Mouse (Mus musculus): ENCODE results near the gene Pgpep1l. TPM values are rescaled to one million over a fixed set of nuclear protein-coding genes. Genes with fewer than 3 reads are reported as not detected.

Gene Pgpep1l
- polyA plus RNA-seq, 2 experiments = 0.19 to 0.80 TPM

DNA sequence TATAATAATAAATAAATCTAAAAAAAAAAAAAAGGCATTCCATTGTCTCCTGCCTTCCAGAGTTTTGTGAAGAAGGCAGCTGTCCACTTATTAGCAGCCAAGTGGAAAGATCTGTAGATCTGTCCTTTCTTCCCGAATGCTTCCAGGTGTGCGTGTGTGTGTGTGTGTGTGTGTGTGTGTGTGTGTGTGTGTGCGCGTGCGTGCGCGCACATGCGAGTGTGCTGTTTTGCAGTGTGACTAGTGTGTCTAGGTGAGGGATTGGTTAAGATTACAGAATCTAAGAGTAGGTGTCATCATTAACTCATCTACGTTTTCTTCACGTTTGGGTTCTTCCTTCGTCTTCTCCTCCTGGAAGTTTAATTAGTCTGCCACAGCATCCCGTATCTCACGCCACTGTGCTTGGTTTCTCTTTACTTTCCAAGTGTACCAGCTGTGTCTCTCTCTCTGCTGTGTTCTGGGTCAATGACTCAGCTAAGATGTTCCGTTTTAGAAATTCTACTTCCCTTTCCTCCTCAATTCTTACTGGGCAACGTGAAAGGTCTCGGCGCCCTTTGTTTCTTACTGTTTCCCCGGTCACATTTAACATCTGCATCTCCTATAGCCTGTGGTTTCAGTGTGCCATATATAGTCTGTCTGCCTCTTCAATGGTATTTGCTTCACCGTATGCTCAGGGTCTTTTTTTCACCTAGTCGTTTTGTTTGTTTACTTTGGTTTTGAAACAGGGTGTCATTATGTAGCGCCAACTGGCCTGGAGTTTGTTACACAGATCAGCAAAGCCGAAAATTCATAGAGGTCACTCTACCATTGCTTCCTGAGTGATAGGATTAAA, 18.5 kb upstream of the Pgpep1l start:
- no peak for ATAC-seq (ENCODE audit: low FRiP score, low read depth)
- no peak overlapping the region for H3K4me3 ChIP-seq (replicated peaks; ENCODE audit: low read length)
- no peak overlapping the region for H3K4me2 ChIP-seq (replicated peaks; ENCODE audit: low read depth, low read length, severe bottlenecking)
- no peak for DNase-seq (ENCODE audit: low spot score)
- H3K27ac ChIP-seq (replicated peaks; ENCODE audit: low read depth, low read length) = no peak overlapping the region
- H3K9ac ChIP-seq (ENCODE audit: low read depth, low read length, severe bottlenecking) = no peak overlapping the region
- no peaks in the 10 kb centered on the region for H3K9me3 ChIP-seq (ENCODE audit: control insufficient read depth, low read length)
- no peak for TF ChIP-seq POLR2A (IDR thresholded peaks at IDR 0.05; ENCODE audit: borderline replicate concordance, extremely low read depth, insufficient read depth, insufficient read length)
- peaks cover 21% of the 10 kb centered on the region for H3K4me1 ChIP-seq (ENCODE audit: control insufficient read depth, insufficient read depth, low read length)
- WGBS = 82% methylated on average over 21 of the region's 22 CpGs
- H3K27me3 ChIP-seq (ENCODE audit: control insufficient read depth, insufficient read depth, low read length) = no peaks in the 10 kb centered on the region
- no peaks in the 10 kb centered on the region for H3K36me3 ChIP-seq (ENCODE audit: control insufficient read depth, insufficient read depth, low read length)

DNA sequence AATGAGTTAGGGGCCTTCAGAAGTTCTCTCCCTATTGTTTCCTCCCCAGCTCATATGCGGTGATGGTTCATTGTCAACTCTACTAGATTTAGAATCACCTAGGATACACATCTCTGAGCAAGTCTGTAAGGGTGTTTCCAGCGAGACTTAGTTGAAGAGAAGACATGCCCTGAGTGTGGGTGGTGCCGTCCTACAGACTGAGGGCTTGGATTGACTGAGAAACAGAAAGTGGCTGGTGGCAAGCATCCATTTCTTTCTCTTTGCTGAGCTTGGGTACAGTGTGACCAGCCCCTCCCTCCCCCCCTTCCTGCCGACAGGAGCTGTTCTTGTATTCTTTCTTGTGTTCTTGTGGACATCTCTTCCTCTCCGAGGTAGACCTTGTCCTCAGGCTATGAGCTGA, 17.3 kb upstream of the Pgpep1l start:
- H3K36me3 ChIP-seq (ENCODE audit: control insufficient read depth, insufficient read depth, low read length) = no peaks in the 10 kb centered on the region
- ATAC-seq (ENCODE audit: low FRiP score, low read depth) (no peak), DNase-seq (ENCODE audit: low spot score) (no peak)
- WGBS = 81% methylated on average over 5 of the region's 5 CpGs
- peaks cover 30% of the 10 kb centered on the region for H3K4me1 ChIP-seq (ENCODE audit: control insufficient read depth, insufficient read depth, low read length)
- H3K27me3 ChIP-seq (ENCODE audit: control insufficient read depth, insufficient read depth, low read length) = no peaks in the 10 kb centered on the region
- TF ChIP-seq POLR2A (IDR thresholded peaks at IDR 0.05; ENCODE audit: borderline replicate concordance, extremely low read depth, insufficient read depth, insufficient read length) = no peak
- no peak overlapping the region for H3K9ac ChIP-seq (ENCODE audit: low read depth, low read length, severe bottlenecking)
- H3K4me3 ChIP-seq (replicated peaks; ENCODE audit: low read length) = no peak overlapping the region
- H3K27ac ChIP-seq (replicated peaks; ENCODE audit: low read depth, low read length) = no peak overlapping the region
- no peak overlapping the region for H3K4me2 ChIP-seq (replicated peaks; ENCODE audit: low read depth, low read length, severe bottlenecking)
- H3K9me3 ChIP-seq (ENCODE audit: control insufficient read depth, low read length) = no peaks in the 10 kb centered on the region

DNA sequence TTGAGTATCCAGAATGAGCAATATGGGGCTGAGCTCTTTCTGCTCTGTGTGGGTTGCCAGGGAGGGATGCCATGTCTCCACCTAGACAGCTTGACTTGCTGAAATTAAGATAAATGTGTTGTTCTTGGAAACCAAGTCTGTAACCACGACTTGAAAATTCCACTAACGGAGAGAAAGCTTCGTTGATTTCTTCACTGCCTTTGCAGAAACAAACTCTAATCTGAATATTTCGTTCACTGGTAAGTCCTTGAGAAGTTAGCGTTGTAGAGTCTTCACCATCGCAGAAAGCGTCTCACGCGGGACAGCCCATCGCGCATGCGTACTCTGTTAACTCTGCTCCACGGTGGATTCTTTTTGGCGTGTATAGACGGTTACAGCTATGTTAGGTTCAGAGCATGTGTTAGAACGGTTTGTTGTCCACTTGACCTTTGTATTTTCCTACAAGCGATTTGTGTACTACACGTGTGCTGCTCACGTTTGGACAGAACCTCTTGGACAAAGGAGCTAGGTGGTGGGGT, 16.4 kb upstream of the Pgpep1l start:
- ATAC-seq (ENCODE audit: low FRiP score, low read depth) = no peak
- no peak overlapping the region for H3K4me2 ChIP-seq (replicated peaks; ENCODE audit: low read depth, low read length, severe bottlenecking)
- H3K9me3 ChIP-seq (ENCODE audit: control insufficient read depth, low read length) = no peaks in the 10 kb centered on the region
- no peak for DNase-seq (ENCODE audit: low spot score)
- no peak overlapping the region for H3K27ac ChIP-seq (replicated peaks; ENCODE audit: low read depth, low read length)
- TF ChIP-seq POLR2A (IDR thresholded peaks at IDR 0.05; ENCODE audit: borderline replicate concordance, extremely low read depth, insufficient read depth, insufficient read length) = no peak
- 94% methylated on average over 19 of the region's 19 CpGs for WGBS
- H3K27me3 ChIP-seq (ENCODE audit: control insufficient read depth, insufficient read depth, low read length) = no peaks in the 10 kb centered on the region
- no peak overlapping the region for H3K9ac ChIP-seq (ENCODE audit: low read depth, low read length, severe bottlenecking)
- no peaks in the 10 kb centered on the region for H3K36me3 ChIP-seq (ENCODE audit: control insufficient read depth, insufficient read depth, low read length)
- H3K4me1 ChIP-seq (ENCODE audit: control insufficient read depth, insufficient read depth, low read length) = peaks cover 30% of the 10 kb centered on the region
- no peak overlapping the region for H3K4me3 ChIP-seq (replicated peaks; ENCODE audit: low read length)

DNA sequence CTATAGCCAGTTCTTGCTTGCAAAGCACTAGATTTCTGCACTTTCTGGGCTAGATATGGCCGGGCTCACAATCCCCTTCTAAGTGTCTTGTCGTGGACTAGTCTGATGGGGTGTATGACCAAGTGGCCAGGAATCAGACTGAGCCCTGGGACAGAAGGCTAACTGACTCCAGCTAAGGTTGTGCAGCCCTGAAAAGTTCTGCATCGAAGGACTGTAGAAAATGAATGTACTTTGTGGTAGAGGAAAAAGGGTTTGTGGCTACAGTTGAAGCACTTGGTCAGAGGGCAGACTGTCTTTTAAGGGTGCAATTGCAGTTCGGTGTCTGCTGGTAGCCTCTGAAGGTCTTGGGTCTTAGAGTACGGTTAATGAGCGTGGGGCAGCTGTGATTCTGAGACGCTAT, 15.4 kb upstream of the Pgpep1l start:
- DNase-seq (ENCODE audit: low spot score) (no peak), ATAC-seq (ENCODE audit: low FRiP score, low read depth) (no peak)
- no peak overlapping the region for H3K27ac ChIP-seq (replicated peaks; ENCODE audit: low read depth, low read length)
- no peak overlapping the region for H3K4me2 ChIP-seq (replicated peaks; ENCODE audit: low read depth, low read length, severe bottlenecking)
- no peak overlapping the region for H3K4me3 ChIP-seq (replicated peaks; ENCODE audit: low read length)
- peaks cover 30% of the 10 kb centered on the region for H3K4me1 ChIP-seq (ENCODE audit: control insufficient read depth, insufficient read depth, low read length)
- H3K36me3 ChIP-seq (ENCODE audit: control insufficient read depth, insufficient read depth, low read length) = no peaks in the 10 kb centered on the region
- H3K9me3 ChIP-seq (ENCODE audit: control insufficient read depth, low read length) = no peaks in the 10 kb centered on the region
- 74% methylated on average over 7 of the region's 7 CpGs for WGBS
- H3K9ac ChIP-seq (ENCODE audit: low read depth, low read length, severe bottlenecking) = no peak overlapping the region
- TF ChIP-seq POLR2A (IDR thresholded peaks at IDR 0.05; ENCODE audit: borderline replicate concordance, extremely low read depth, insufficient read depth, insufficient read length) = no peak
- no peaks in the 10 kb centered on the region for H3K27me3 ChIP-seq (ENCODE audit: control insufficient read depth, insufficient read depth, low read length)

- Histone ChIP-seq H3K4me1 (ENCODE audit: control insufficient read depth, insufficient read depth, low read length) (peaks cover 30% of the 10 kb centered on the region), H3K27ac (replicated peaks; ENCODE audit: low read depth, low read length) (no peak overlapping the region), H3K9ac (ENCODE audit: low read depth, low read length, severe bottlenecking) (no peak overlapping the region), H3K4me3 (replicated peaks; ENCODE audit: low read length) (no peak overlapping the region), H3K27me3 (ENCODE audit: control insufficient read depth, insufficient read depth, low read length) (no peaks in the 10 kb centered on the region), H3K4me2 (replicated peaks; ENCODE audit: low read depth, low read length, severe bottlenecking) (no peak overlapping the region), H3K36me3 (ENCODE audit: control insufficient read depth, insufficient read depth, low read length) (no peaks in the 10 kb centered on the region), H3K9me3 (ENCODE audit: control insufficient read depth, low read length) (no peaks in the 10 kb centered on the region)
- no peak for TF ChIP-seq POLR2A (IDR thresholded peaks at IDR 0.05; ENCODE audit: borderline replicate concordance, extremely low read depth, insufficient read depth, insufficient read length)
- DNase-seq (ENCODE audit: low spot score) (no peak), ATAC-seq (ENCODE audit: low FRiP score, low read depth) (no peak)
- WGBS = 66% methylated on average over 6 of the region's 6 CpGs
Observed at GRCm38 (mm10) chr7:68278908-68279307, 14.9 kb upstream of the Pgpep1l start.

Data from limb, embryonic 14.5 days (tissue).